25 mouse cellular contexts compared by ENCODE assay signal in the genomic region with DNA sequence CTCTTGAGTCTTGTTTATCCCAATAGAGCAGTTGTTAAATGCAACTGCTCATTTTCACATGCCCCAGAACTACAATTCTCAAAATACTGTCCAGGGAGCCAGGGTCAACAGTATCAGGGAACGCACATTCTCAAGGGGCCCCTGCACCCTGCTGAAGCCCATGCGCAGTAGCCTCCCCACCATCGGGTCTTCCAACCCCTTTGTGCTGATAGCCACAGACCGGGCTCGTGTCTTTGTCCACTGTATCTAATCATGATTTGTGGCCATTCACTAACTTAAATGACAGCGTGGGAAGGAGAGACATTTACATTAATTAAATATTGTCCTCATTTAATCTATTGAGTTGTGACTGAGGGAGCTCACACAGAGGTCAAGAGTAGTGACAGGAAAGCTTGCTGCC.
A peak's percentile ranks its signal among the peaks of the same experiment; 100 is the strongest.
DNase-seq lines count a peak whose midpoint lies in the region; ATAC-seq lines count a peak whose summit lies in the region.
"Had no signal": no experiment of that assay in that cellular context is flagged by ENCODE, and none has a peak within 500 bp of the region (broad histone marks: within the 10 kb centered on the region; RNA-seq: fewer than 3 reads in every experiment).

No protein-coding gene starts in this region.

- DNase-seq in hindbrain, embryonic 10.5 days (ENCODE audit: low spot score): peak; percentile 51
- peak; percentile 21 for DNase-seq in neural tube, embryonic 10.5 days (ENCODE audit: extremely low spot score, low spot score)
- peak; percentile 36 for DNase-seq in neural tube, embryonic 11.5 days (ENCODE audit: low spot score)
- DNase-seq in c-Kit-positive CD71-positive TER-119-positive erythroid progenitor cells, embryonic 14.5 days (ENCODE audit: low spot score): no peak
- no peak for DNase-seq in testis, postnatal 14 days (ENCODE audit: low spot score)
- DNase-seq: adrenal gland, postnatal 25 days; B cell, adult 2 months; cerebellum, adult 2 months; cerebellum, postnatal 14 days; gastrocnemius, adult 2 months; heart, adult 2 months; heart, postnatal 10 days; kidney, adult 11 months; kidney, postnatal 25 days; liver; lung, adult 2 months; lung, postnatal 10 days had no signal

- no peaks in the 10 kb centered on the region for H3K9me3 ChIP-seq in hindbrain, embryonic 10.5 days
- H3K9me3 ChIP-seq in hindbrain, embryonic 16.5 days (ENCODE audit: control insufficient read depth, low read length): no peaks in the 10 kb centered on the region
- no peaks in the 10 kb centered on the region for H3K9me3 ChIP-seq in neural tube, embryonic 15.5 days (replicated peaks)
- H3K9me3 ChIP-seq in neural tube, embryonic 11.5 days (ENCODE audit: control insufficient read depth, low read length): no peaks in the 10 kb centered on the region
- H3K9me3 ChIP-seq: embryonic facial prominence, embryonic 15.5 days; forebrain, embryonic 15.5 days; heart, embryonic 13.5 days had no signal

- H3K27ac ChIP-seq in hindbrain, embryonic 10.5 days: peak overlapping the region; percentile 50
- H3K27ac ChIP-seq in hindbrain, embryonic 16.5 days (ENCODE audit: low read depth, low read length): no peak overlapping the region
- no peak overlapping the region for H3K27ac ChIP-seq in neural tube, embryonic 15.5 days (replicated peaks)
- no peak overlapping the region for H3K27ac ChIP-seq in neural tube, embryonic 11.5 days (ENCODE audit: low read depth, low read length)
- H3K27ac ChIP-seq: embryonic facial prominence, embryonic 15.5 days; forebrain, embryonic 15.5 days; gastrocnemius, adult 2 months; heart, adult 2 months; heart, embryonic 13.5 days; liver, embryonic 14.5 days; macrophage had no signal

- 52% methylated on average over 6 of the region's 6 CpGs for WGBS in hindbrain, embryonic 10.5 days
- 33% methylated on average over 6 of the region's 6 CpGs for WGBS in hindbrain, embryonic 16.5 days
- 30% methylated on average over 6 of the region's 6 CpGs for WGBS in neural tube, embryonic 15.5 days
- WGBS in neural tube, embryonic 11.5 days: 53% methylated on average over 6 of the region's 6 CpGs

- peaks cover 32% of the 10 kb centered on the region for H3K4me1 ChIP-seq in hindbrain, embryonic 10.5 days (replicated peaks)
- peaks cover 3% of the 10 kb centered on the region; the same call in 1 of the 2 replicates for H3K4me1 ChIP-seq in hindbrain, embryonic 16.5 days (ENCODE audit: control insufficient read depth, insufficient read depth, low read depth, low read length)
- peaks cover 10% of the 10 kb centered on the region for H3K4me1 ChIP-seq in neural tube, embryonic 15.5 days
- no peaks in the 10 kb centered on the region for H3K4me1 ChIP-seq in neural tube, embryonic 11.5 days (ENCODE audit: control insufficient read depth, insufficient read depth, low read length)

- no peak overlapping the region for H3K4me3 ChIP-seq in hindbrain, embryonic 10.5 days
- H3K4me3 ChIP-seq in hindbrain, embryonic 16.5 days (ENCODE audit: low read length): no peak overlapping the region
- H3K4me3 ChIP-seq in neural tube, embryonic 15.5 days (replicated peaks): no peak overlapping the region
- no peak overlapping the region for H3K4me3 ChIP-seq in neural tube, embryonic 11.5 days (ENCODE audit: low read depth, low read length)
- H3K4me3 ChIP-seq: embryonic facial prominence, embryonic 15.5 days; forebrain, embryonic 15.5 days; gastrocnemius, adult 2 months; heart, adult 2 months; heart, embryonic 13.5 days had no signal

- ATAC-seq in hindbrain, embryonic 16.5 days: no peak
- ATAC-seq in neural tube, embryonic 15.5 days (ENCODE audit: low FRiP score): no peak
- ATAC-seq in neural tube, embryonic 11.5 days (ENCODE audit: insufficient read depth, low FRiP score, low TSS enrichment): peak; percentile 49; the same call in 1 of the 2 replicates
- ATAC-seq: inflammation-experienced regulatory T-cells, adult 6 months had no signal

- H3K27me3 ChIP-seq in hindbrain, embryonic 10.5 days (ENCODE audit: insufficient read depth, poor library complexity, severe bottlenecking): peaks cover 12% of the 10 kb centered on the region; the same call in 1 of the 2 replicates
- no peaks in the 10 kb centered on the region for H3K27me3 ChIP-seq in hindbrain, embryonic 16.5 days (replicated peaks; ENCODE audit: control insufficient read depth, insufficient read depth, low read length)
- 0 out of 2 replicates have a peak, but pooled peaks cover 2% of the 10 kb centered on the region for H3K27me3 ChIP-seq in neural tube, embryonic 15.5 days (replicated peaks)
- no peaks in the 10 kb centered on the region for H3K27me3 ChIP-seq in neural tube, embryonic 11.5 days (ENCODE audit: control insufficient read depth, insufficient read depth, low read length)
- H3K27me3 ChIP-seq: forebrain, embryonic 15.5 days had no signal

- no peak overlapping the region for H3K9ac ChIP-seq in hindbrain, embryonic 16.5 days (ENCODE audit: low read depth, low read length)
- no peak overlapping the region for H3K9ac ChIP-seq in neural tube, embryonic 15.5 days (replicated peaks)
- no peak overlapping the region for H3K9ac ChIP-seq in neural tube, embryonic 11.5 days (ENCODE audit: low read length)
- H3K9ac ChIP-seq: embryonic facial prominence, embryonic 15.5 days; forebrain, embryonic 15.5 days; heart, embryonic 13.5 days; liver, embryonic 14.5 days had no signal

- H3K36me3 ChIP-seq in hindbrain, embryonic 10.5 days: no peaks in the 10 kb centered on the region
- H3K36me3 ChIP-seq in hindbrain, embryonic 16.5 days (ENCODE audit: control insufficient read depth, insufficient read depth, low read length): no peaks in the 10 kb centered on the region
- no peaks in the 10 kb centered on the region for H3K36me3 ChIP-seq in neural tube, embryonic 15.5 days
- no peaks in the 10 kb centered on the region for H3K36me3 ChIP-seq in neural tube, embryonic 11.5 days (ENCODE audit: control insufficient read depth, insufficient read depth, low read length)
- H3K36me3 ChIP-seq: embryonic facial prominence, embryonic 15.5 days; forebrain, embryonic 15.5 days; heart, embryonic 13.5 days had no signal

- no peak overlapping the region for H3K4me2 ChIP-seq in hindbrain, embryonic 16.5 days (ENCODE audit: low read length)
- H3K4me2 ChIP-seq in neural tube, embryonic 15.5 days: no peak overlapping the region
- no peak overlapping the region for H3K4me2 ChIP-seq in neural tube, embryonic 11.5 days (ENCODE audit: low read depth)

Comparison
In these comparisons a context has a peak if more than half of its experiments do, and no peak if none do; other contexts are left out.
1. DNase-seq: peak in hindbrain, embryonic 10.5 days (single experiment), neural tube, embryonic 10.5 days (single experiment) and neural tube, embryonic 11.5 days (single experiment); none in c-Kit-positive CD71-positive TER-119-positive erythroid progenitor cells, embryonic 14.5 days (single experiment) and testis, postnatal 14 days (single experiment).